ENCODE assay signal across 23 mouse cellular contexts in genomic region chr12:95701580-95701979, GRCm38 (mm10).
"Had no signal": no experiment of that assay in that cellular context is flagged by ENCODE, and none has a peak within 500 bp of the region (broad histone marks: within the 10 kb centered on the region; RNA-seq: fewer than 3 reads in every experiment).

No protein-coding gene starts in this region.

- H3K27ac ChIP-seq: kidney, embryonic 15.5 days; left cerebral cortex, adult 2 months; limb, embryonic 10.5 days; limb, embryonic 13.5 days; liver, embryonic 12.5 days; liver, embryonic 15.5 days; lung, embryonic 15.5 days; midbrain, embryonic 12.5 days; midbrain, embryonic 15.5 days; neural tube, embryonic 12.5 days; neural tube, embryonic 15.5 days had no signal

- ATAC-seq: intestine, postnatal 0 days; liver, embryonic 12.5 days; midbrain, embryonic 15.5 days had no signal

- DNase-seq: kidney, adult 2 months; kidney, postnatal 25 days; layer of hippocampus, postnatal 36 days; liver; lung, adult 18-20 months; lung, postnatal 10 days; lung, postnatal 36 days; right cerebral cortex, adult 18-20 months; right cerebral cortex, postnatal 14 days; thymus, adult 18-20 months; thymus, postnatal 4 days had no signal

- H3K4me3 ChIP-seq: kidney, embryonic 15.5 days; left cerebral cortex, adult 2 months; limb, embryonic 10.5 days; limb, embryonic 13.5 days; liver, embryonic 12.5 days; liver, embryonic 15.5 days; lung, embryonic 15.5 days; midbrain, embryonic 12.5 days; midbrain, embryonic 15.5 days; neural tube, embryonic 12.5 days; neural tube, embryonic 15.5 days had no signal
